Mouse (Mus musculus) cerebellum, postnatal 4 days (tissue): ENCODE data around the gene Gm6583.
A peak's percentile ranks its signal among the peaks of the same experiment; 100 is the strongest.

Experiments
- DNase-seq, 2 experiments: peaks; one replicate each; pipeline ENCODE4 v3.0.0; 2022; ENCODE audit warnings: low spot score in 2 of 2, mixed read lengths in 1 of 2

The Gm6583 gene

DNA sequence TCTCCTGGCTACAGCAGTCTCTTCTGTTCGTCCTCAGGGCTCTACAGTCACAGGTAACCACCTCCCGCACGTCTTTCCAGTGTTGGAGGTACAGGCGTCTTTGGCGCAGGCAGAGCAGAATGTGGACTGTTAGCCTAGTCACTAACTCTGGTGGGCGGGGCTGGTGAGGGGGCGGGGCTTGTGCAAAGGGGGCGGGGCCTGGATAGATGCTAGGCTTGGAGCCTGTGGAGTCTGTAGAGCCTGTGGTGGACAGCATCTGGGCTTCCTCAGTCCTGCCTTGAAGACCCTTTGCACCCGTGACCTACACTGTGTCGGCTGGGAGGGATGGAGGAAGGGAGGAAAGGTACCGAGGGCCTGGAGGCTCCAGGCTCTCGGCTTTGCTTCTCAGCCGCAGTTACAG is at the start of gene Gm6583:
Gm6583 (minus strand) TSS at position 124 of the 400 bp plus-strand sequence.
- no peak for DNase-seq

DNA sequence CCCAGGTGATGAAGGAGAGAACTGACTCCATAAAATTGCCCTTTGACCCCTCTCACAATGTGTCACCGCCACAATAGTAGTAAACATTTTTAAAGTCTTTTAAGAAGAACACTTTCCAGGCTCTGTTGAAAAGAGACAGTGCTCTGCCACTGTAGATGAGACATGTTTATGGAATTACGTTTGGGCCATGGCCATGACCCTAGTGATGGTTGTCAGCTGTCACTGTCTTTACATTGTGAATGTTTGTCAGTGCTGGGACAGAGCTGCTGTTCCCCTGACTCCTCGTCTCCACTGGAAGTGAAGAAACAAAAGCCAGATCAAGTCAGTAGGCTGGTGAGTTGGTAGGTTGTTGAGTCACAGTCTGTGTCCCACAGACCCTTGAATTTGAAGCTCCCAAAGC is 46.6 kb upstream of the Gm6583 start:
- DNase-seq: no peak

DNA sequence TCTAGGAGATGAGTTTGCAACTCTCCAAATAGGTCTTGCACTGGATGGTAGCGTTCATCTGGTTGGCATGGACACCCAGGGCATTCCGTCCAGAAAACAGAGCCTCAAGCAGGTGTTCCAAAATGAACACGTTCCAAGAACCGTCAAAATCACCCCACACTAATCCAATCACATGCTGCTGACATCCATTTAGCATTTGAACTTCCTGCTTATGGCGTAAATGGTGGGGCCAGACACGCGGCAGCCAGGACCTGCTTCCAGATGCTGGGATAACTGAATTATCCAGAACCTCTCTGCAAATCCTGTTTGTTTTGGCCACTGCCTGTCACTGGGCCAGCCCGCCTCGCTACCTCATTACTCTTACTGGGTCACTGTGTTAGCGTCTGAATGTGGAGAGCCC is 43.5 kb upstream of the Gm6583 start:
- DNase-seq: no peak

DNA sequence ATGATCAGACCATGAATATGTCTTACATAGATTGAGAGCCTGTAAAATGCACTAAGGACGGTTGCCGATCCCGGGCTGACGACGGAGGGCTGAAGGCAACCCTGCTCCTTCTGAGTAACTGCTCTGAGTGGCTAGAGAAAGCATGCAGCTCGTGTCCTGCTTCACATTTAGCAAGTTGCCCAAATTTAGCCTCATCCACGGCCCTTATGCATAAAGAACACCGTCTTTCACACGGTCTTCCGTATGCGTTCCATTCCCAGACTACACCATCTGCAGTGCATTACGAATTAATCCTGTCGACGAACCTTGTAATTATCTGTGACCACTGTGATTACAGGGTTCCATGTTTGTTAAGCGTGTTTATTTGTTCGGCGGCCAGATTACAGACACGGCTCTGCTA is 40.2 kb upstream of the Gm6583 start:
- DNase-seq: no peak

DNA sequence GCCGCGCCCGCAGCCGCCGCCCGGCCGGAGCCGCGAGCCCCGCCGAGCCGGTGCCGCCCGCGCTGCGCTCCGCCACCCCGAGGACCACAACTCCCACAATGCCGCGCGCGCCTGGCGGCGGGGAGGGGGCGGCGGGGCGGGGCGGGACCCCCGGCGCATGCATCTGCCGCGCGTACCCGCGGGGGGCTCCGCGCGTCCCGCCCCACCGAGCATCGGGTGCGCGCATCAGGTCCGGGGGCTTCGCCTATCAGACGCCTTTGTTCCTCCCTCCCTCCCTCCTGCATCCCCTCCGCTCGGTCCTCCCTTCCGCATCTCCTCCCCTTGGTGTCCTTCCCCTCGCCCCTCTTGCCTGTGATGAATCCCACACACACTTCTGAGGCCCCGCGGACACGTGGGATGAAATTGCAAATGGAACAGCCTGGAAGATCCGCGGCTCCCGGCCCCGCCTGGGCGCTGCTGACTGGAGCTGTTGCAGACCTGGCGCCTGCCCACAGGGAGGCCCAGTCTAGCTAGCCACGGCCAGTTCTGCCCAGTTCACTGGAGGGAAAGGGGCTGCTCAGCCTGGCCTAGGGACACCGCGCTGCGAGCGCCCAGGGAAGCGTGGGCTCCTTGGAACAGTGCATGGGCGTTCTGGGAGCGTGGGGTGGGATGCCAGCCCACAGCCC is 39.1 kb upstream of the Gm6583 start, which contains the start of gene Asphd2:
Asphd2 (minus strand) TSS at position 88 of the 665 bp plus-strand sequence.
- DNase-seq: peak; percentile 49 to 78

DNA sequence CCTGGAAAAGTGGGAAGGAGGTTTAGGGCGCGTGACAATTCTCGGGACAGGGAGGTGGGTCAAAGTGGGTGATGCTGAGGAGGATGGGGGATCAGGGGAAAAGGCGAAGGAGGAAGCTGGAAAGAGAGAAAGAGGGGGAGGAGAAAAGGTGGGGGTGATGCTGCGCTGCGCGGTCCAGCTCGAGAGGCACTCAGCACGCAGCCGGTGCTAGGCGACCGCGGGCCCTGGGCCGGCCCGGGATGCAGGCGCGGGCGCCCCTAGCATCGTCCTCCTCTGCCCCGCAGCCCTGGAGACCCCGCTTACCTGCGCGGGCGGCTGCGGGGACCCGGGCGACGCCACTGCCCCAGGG is 38.6 kb upstream of the Gm6583 start:
- no peak for DNase-seq

DNA sequence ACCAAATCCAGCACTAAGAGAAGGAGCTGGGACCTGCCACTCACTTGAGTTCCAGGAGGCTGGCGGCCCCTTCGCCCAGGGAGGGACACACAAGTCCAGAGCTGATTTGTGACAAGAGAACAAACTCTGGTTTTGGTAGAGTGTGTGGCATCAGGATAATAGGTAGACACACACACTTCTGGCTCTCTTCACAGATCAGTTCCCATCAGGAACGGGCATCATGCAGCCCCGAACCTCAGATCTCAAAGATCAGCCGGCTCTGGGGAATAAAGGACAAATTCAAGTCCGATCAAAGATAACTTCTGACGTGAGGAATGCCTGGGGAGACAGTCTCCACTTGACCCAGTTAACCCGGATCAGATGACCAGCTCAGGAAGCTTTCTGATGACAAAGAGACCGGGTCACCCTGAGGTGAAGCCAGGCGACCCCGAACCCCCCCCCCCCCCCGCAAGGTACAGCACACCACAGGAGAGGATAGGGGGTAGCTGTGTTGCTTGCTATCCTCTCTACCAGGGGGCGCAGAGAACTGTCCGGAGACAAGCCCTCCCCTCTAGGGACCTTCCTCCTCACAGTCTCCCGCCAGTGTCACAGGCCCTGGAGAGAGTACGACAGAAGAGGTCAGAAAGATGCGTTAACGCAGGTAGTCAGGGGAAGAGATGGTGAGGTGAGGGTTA is 38.0 kb upstream of the Gm6583 start:
- DNase-seq: no peak

DNA sequence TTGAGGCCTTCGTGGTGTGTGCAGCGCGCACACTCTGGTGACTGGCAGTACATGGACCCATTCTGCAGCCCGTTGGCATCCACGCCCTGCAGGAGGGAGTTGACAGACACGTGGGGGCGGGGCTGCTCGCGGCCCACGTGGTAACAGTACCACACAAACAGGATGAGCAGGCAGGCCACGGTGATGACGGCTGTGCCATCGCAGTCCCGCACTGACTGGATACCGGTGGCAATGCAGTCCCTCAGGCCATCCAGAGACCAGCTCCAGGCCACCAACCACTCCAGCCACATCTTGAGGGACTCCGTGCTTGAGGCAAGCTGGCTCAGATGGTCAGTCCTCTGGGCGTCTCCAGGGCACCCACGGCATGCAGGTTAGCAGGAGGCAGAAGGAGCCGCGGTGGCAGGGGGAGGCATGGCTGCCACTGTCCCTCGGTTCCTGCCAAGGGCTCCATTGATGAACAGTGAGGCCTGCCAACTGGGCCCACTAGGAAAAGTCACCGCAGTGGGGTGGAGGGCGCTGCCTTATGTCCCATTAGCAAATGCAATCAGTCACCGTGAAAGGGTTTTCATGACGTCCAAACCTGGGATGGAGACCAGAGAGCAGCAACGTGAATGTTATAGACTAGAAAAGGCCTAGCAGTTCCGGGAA is 36.0 kb upstream of the Gm6583 start:
- no peak for DNase-seq

DNA sequence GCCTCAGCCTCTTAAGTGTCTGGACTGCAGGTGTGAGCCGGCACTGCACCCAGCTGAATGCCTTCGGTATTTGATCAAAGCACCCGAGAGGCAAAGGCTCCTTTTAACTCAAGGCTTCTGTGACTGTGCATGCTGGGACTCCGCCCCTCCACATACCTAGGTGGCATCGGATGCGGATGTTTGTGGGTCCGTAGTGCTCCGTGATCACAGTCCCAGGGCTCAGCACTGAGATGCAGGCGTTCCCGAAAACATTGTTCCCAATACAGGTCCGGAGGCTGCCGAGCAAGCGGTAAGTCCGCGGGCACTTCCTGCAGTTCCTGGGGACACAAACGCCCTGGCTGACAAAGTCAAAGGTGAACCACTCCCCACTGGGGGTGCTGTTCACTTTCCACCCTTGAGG is 35.2 kb upstream of the Gm6583 start:
- DNase-seq: peak in 1 of 2 experiments; percentile 19

DNA sequence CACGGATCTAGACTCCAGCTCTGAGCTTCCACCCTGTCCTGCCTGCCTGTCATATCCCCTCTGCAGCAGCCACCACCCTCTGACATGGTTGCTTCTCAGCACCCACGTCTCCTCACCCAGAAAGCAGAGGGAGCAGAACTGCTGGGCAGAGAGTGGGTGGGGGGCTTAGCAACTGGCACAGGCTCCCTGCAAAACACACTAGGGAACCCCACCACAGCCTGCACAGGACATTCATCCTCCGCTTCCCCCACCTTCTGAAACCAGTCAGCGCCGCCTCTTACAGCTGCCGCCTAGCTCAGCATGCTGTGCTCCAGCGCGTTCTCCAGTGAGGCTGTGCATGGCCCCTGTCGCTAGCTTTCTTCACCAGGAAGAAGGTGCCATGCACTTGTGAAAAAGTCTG is 33.5 kb upstream of the Gm6583 start:
- peak in 1 of 2 experiments; percentile 18 for DNase-seq

DNA sequence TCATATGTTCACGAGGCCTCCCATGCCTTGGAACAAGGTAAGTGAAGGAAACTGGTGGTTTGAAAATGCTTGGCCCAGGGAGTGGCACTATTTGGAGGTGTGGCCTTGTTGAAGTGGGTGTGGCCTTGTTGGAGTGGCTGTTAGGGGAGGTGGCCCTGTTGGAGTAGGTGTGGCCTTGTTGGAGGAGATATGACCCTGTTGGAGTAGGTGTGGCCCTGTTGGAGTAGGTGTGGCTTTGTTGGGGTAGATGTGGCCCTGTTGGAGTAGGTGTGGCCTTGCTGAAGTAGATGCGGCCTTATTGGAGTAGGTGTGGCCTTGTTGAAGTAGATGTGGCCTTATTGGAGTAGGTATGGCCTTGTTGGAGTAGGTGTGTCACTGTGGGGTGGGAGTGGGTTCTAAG is 30.1 kb upstream of the Gm6583 start:
- no peak for DNase-seq

DNA sequence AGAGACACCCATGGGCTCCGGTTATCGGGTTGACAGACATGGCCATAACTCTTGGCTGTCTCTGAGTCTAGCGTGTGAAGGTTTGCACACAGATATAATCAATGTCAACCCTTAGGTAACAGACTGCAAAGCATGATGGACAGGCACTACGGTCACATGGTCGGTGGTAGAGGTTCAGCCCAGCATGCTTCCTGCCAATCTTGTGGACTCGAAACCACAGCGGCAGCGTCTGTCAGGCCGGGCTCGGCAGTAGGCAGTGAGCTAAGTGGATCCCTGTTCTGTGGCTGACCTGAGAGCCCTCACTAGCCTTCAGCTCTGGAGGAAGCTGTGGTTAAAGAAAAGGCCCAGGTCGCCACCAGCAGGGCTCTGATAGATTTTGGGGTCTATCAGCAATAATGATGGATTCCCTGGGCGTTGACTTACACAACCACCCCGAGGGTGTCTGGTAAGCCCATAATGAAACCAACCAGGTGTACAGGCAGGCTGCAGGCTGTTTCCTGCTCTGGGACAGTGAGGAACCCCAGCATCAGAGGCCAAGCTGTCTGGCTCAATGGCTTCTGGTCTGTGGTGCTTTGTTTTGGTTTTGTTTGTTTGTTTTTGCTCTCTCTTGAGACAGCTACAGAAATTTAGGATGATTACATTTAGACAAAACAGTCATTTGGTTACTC is 29.1 kb upstream of the Gm6583 start:
- DNase-seq: no peak

DNA sequence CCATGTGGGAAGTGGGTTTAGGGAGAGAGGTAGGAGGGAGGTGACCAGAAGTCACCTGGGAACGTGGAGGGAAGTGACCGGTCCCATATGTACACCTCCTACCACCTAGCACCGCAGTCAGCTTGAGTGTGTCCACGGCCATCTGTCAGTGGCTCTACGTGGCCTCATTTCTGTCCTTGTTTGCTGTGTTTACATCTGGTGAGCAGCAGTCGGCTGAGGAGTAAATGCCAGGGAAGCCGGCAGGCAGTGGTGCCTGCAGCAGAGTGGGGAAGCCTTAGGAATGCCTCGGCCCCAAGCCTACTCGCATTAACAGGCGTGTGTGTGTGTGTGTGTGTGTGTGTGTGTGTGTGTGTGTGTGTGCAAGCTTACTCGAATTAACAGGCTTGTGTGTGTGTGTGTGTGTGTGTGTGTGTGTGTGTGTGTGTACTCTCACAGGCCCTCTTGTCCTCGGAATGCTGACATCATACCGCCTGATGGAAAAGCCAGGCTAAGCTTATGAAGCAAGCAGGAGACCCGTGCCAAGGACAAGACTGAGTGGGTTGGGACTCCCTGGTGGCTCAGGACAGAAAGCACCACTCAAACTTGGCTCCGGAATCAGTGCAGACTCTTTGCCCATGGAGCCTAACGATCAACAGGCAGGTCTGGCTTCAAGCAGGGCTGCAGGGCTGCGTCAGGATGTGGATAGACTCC is 27.0 kb upstream of the Gm6583 start:
- DNase-seq: no peak

DNA sequence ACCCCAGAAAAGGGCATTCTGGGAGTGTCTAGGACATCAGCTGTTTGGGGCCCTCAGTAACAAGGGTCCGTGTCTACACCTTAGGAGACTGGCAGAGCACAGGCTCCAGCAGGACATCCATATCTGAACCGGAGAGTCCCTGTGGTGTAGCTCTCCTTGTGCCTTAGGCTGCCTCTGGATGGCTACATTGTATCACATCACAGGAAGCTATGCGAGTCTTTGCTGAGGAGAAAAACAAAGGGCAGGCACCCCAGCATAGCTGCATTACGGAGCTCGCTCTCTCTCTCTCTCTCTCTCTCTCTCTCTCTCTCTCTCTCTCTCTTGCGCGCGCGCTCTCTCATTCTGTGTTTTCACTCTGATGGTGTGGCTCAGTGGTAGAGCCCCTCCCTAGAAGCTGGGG is 26.2 kb upstream of the Gm6583 start:
- no peak for DNase-seq

DNA sequence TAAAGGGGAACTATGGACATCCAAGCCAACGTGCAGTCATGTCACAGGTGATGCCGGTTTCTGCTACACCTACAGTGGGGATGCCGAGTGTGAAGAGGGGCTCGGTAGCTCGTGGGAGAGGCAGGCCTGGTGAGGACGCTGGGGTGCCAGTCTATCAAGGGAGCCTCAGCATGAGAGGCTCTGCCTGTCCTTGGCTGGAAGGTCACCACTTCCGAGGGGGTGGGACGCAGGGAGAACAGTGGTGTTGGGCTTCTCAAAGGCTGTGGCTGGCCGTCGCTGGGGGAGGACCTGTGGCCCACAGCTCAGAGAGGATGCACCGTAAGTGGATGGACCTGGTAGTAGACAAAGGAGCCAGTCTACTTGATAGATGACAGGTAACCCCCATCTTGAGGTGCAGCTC is 25.3 kb upstream of the Gm6583 start:
- no peak for DNase-seq

DNA sequence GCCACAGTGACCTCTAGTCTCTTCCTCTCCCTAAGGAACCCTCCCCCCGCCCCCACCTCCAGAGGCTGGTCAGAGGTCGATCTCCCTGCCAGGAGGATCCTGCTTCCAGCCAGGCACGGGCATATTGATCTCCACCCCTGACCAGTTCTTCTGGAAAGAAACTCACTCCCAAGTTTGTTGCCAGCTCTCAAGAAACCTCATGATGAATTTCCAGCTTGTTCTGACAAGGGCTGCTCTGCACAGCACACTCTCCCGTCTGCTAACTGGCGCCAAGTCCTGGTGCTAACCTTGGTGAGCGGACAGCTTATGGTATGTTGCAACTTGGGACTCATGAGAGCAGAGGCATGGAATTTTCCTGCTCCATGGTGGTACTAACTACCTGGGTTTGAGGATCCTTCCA is 22.9 kb upstream of the Gm6583 start:
- DNase-seq: no peak

DNA sequence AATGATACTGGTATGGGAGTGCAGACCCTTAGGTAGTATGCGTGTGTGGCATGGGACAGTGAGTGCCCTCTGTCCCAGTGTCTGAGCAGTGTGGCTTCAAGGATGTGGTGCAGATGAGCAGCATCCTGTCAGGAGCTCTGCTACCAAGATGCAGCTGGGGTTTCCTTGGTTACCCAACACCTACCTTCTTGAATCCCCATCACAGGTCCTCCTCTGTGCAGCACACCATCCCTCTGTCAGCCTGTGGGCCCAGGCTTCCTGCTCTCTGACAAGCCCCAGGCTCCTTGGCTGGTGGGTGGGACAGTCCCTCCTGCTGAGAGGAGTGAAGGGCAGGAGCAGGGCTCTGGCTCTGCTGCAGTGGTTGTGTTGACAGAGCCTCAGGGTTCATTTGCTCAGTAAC is 21.5 kb upstream of the Gm6583 start:
- DNase-seq: no peak

DNA sequence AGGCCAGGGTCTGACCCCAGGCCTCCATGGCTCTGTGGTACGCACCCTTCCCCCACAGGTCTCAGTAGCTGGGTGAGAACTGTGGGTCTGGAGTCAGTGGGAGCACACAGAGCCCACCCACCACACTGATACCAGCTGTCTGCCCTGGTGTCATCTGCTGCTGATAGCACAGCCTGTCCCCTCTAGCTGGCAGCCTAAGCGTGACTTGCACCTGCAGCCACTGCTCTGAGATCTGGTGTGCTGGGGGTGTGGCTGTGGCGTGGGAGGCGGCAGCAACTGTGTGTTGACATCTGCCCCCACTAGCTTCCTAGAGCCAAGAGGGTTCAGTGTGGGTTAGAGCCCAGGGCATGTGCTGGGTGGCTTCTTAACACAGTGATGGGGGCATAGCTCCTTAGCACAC is 20.3 kb upstream of the Gm6583 start:
- no peak for DNase-seq

DNA sequence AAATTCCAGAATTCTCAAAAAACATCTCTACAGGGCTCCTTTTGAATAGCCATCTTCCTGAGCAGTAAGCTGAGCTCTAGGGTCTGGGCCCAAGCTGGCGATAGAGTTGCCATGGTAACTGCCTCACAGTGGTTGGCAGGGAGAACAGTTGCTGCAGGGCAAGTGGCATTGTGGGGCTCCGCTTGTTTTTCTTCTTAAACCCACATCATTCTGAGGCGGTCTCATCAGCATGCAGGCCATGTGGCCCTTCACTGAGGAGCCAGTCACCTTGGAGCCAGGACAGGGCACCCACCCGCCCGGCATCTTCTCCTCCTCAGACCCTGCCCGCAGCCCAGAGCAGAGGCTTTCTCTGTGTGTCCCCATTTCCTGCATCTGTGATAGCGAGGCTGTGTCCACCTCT is 16.1 kb upstream of the Gm6583 start:
- peak in 1 of 2 experiments; percentile 76 for DNase-seq

DNA sequence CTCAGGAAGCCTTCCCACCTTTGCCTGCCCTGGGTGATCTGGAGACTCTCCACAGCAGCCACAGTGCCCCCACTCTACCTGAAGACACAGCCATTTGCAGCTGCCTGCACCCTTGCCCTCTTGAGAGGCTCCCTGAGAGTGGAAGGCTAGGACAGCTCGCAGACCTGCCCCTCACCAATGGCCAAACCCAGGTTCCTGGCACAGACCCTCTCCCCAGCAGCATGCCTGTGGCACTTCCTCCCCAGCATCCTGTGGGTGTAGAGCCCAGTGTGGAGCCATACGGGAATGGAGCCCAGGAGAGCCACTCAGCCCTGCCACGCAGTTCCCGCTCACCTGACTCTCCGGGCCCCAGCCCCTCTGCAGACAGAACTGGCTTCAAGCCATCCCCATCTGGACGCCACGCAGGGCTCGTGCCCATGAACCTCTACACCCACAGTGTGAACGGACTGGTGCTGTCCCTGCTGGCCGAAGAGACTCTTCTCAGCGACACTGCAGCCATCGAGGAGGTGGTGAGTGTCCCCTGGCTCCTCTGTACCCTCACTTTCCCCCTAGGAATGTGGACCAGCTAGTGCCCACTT is 14.5 kb upstream of the Gm6583 start:
- no peak for DNase-seq

DNA sequence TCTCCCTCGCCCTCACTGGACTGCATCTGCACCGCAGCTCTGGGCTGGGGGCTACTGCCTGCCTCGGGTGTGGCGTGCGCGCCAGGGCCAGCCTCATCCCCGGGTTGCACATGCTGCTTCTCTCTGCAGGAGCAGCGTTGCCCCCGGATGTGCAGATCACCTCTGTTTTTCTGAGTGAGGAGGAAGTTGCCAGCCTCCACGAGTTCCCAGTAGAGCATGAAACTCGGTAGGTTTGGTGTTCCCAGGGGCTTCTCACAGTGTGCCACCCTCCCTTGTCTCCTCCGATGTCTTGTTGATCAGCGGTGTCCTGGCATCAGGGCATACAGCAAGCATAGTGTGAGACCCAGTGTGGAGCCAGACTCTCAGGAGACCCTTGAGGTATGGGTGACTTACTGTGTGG is 13.5 kb upstream of the Gm6583 start:
- no peak for DNase-seq

DNA sequence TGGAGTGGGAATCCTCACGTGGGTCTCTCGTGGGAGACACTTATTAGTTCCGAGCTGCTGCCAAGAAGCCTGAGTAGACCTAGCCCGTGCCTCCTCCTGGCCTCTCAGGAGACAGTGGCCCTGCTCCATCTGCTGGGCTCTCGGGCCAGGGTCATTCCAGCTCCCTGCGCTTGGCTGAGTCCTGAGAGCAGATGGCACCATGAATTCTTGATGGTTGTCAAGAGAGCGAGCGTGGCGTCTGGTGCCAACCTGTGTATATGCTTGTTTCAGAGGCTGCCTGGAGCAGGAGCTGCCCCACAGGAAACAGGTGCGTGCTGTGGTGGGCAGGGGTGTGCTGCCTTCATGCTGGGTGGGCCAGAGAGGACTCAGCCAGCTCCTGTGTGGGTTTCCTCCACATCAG is 12.8 kb upstream of the Gm6583 start:
- peak in 1 of 2 experiments; percentile 73 for DNase-seq
